Mouse (Mus musculus): ENCODE results near the gene Acadvl.

DNA sequence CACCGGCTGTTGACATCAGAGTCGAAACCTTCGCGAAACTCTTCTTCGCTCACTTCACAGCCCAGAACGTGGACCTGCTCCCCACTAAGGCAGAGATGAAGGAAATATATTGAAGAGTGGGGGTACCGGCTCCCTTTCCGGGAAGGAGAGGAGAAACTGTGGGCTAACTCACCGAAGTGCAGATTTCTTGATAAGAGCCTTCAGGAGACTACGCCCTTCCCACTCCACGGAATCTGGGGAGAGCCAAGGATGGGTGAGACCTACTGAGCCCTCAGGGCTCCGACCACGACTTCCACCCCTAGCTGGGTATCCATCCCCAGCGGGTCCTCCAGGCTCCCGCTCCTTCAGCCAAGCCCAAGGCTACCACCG is 35.4 kb downstream of the Acadvl start:
- no peak for TF ChIP-seq CTCF (IDR thresholded peaks at IDR 0.05; ENCODE audit: insufficient read depth, low read depth, low read length)
- no peak for TF ChIP-seq POLR2A (IDR thresholded peaks at IDR 0.05; ENCODE audit: insufficient read depth, low read depth, low read length)

Data from olfactory bulb, adult 2 months (tissue).